Mouse (Mus musculus) megakaryocyte, embryonic 14.5 days (primary cell): Measurements from ENCODE around the gene Speg. TPM values are rescaled to one million over a fixed set of nuclear protein-coding genes. Genes with fewer than 3 reads are reported as not detected.

Source experiments
- H3K27me3 ChIP-seq: replicated peaks from 2 replicates; pipeline ENCODE3; 2012; ENCODE audit warnings: inconsistent platforms
- H3K36me3 ChIP-seq: replicated peaks from 2 replicates; pipeline ENCODE3; 2012; ENCODE audit warnings: low read length, inconsistent platforms, mixed read lengths
- H3K4me1 ChIP-seq: 2 replicates; pipeline ENCODE4 v1.6.1; 2012; ENCODE audit warnings: inconsistent platforms
- H3K4me3 ChIP-seq: replicated peaks from 2 replicates; pipeline ENCODE3; 2012; ENCODE audit warnings: moderate library complexity, mild to moderate bottlenecking, inconsistent platforms
- H3K9me3 ChIP-seq: 2 replicates; pipeline ENCODE4 v1.6.1; 2012; ENCODE audit warnings: inconsistent platforms
- FLI1 ChIP-seq: IDR thresholded peaks from 2 replicates; pipeline ENCODE4 v1.6.1; 2012; ENCODE audit warnings: low read length, inconsistent platforms, mixed read lengths
- GATA1 ChIP-seq: IDR thresholded peaks from 3 replicates; pipeline ENCODE4 v1.6.1; 2012; ENCODE audit warnings: mixed read lengths, low read length, inconsistent platforms, borderline replicate concordance
- polyA plus RNA-seq: library from polyadenylated mRNA; stranded (reverse); fragments of >175 nt; gene quantifications from 2 replicates; pipeline ENCODE4 v1.2.3, GENCODE M21; 2012; ENCODE audit warnings: low replicate concordance; ENCODE audit not compliant: insufficient read depth

Gene Speg
- polyA plus RNA-seq, 1 experiment = 48.7 TPM

DNA sequence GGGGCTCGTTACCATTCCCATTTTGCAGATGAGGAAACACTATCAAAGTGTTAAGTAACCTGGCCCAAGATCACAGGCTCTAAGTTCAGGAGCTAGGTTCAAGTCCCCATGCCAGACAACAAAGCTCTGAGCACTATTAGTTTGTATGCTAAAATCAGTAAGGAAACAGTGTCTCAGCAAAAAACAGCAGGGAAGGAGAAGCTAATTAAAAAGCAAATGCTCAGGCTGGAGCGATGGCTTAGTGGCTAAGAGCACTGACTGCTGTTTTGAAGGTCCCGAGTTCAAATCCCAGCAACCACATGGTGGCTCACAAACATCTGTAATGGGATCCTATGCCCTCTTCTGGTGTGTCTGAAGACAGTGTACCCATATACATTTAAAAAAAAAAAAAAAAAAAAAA is 37.1 kb downstream of the Speg start:
- TF ChIP-seq FLI1 (no peak), GATA1 (no peak)
- no peaks in the 10 kb centered on the region for H3K9me3 ChIP-seq
- H3K36me3 ChIP-seq = no peaks in the 10 kb centered on the region
- H3K4me1 ChIP-seq = peaks cover 5% of the 10 kb centered on the region; the same call in 1 of the 2 replicates
- peaks cover 80% of the 10 kb centered on the region for H3K27me3 ChIP-seq
- H3K4me3 ChIP-seq = no peak overlapping the region

DNA sequence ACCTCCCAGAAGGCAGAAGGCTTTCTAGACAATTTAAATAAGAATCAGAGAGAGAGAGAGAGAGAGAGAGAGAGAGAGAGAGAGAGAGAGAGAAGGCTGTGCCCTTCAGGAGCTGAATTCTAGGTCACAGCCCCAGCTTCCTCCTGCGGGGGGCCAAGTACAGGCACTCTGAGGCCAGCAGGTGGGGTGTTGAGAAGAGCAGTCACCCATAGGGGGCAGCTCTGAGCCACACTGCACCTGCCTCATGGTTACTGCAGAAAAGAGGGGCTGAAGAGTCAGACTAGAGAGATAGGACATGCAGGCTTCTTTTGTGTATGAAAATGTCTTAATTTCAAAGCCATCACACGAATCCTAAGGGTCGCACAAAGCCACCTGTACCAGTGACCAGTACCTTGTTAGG is 38.7 kb downstream of the Speg start:
- Histone ChIP-seq H3K4me3 (no peak overlapping the region), H3K9me3 (no peaks in the 10 kb centered on the region), H3K27me3 (peaks cover 83% of the 10 kb centered on the region), H3K36me3 (no peaks in the 10 kb centered on the region), H3K4me1 (peaks cover 5% of the 10 kb centered on the region; the same call in 1 of the 2 replicates)
- TF ChIP-seq GATA1 = no peak
- no peak for TF ChIP-seq FLI1

DNA sequence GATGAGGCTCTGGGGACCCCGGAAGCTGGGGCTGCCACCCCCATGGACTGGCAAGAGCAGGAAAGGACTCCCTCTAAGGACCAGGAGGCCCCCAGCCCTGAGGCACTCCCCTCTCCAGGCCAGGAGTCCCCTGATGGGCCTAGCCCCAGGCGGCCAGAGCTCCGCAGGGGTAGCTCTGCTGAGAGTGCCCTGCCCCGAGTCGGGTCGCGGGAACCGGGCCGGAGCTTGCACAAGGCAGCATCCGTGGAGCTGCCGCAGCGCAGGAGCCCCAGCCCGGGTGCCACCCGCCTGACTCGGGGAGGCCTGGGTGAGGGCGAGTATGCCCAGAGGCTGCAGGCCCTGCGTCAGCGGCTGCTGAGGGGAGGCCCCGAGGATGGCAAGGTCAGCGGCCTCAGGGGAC is 46.7 kb downstream of the Speg start:
- Histone ChIP-seq H3K27me3 (peaks cover 85% of the 10 kb centered on the region), H3K36me3 (no peaks in the 10 kb centered on the region), H3K4me1 (peaks cover 18% of the 10 kb centered on the region), H3K9me3 (no peaks in the 10 kb centered on the region), H3K4me3 (no peak overlapping the region)
- TF ChIP-seq FLI1 (no peak), GATA1 (no peak)

DNA sequence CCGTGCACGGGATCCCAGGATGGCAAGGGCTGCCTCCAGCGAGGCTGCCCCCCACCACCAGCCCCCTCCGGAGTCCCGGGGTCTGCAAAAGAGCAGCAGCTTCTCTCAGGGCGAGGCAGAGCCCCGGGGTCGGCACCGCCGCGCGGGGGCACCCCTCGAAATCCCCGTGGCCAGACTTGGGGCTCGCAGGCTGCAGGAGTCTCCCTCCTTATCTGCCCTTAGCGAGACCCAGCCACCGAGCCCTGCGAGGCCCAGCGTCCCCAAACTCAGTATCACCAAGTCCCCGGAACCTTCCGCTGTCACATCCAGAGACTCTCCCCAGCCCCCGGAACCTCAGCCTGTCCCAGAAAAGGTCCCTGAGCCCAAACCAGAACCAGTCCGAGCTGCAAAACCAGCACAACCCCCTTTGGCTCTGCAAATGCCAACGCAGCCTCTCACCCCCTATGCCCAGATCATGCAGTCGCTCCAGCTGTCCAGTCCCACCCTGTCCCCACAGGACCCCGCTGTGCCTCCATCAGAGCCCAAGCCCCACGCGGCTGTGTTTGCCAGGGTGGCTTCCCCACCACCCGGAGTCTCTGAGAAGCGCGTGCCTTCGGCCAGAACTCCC is 47.2 kb downstream of the Speg start:
- TF ChIP-seq GATA1 (no peak), FLI1 (no peak)
- Histone ChIP-seq H3K9me3 (no peaks in the 10 kb centered on the region), H3K36me3 (no peaks in the 10 kb centered on the region), H3K27me3 (peaks cover 87% of the 10 kb centered on the region), H3K4me1 (peaks cover 23% of the 10 kb centered on the region), H3K4me3 (no peak overlapping the region)

DNA sequence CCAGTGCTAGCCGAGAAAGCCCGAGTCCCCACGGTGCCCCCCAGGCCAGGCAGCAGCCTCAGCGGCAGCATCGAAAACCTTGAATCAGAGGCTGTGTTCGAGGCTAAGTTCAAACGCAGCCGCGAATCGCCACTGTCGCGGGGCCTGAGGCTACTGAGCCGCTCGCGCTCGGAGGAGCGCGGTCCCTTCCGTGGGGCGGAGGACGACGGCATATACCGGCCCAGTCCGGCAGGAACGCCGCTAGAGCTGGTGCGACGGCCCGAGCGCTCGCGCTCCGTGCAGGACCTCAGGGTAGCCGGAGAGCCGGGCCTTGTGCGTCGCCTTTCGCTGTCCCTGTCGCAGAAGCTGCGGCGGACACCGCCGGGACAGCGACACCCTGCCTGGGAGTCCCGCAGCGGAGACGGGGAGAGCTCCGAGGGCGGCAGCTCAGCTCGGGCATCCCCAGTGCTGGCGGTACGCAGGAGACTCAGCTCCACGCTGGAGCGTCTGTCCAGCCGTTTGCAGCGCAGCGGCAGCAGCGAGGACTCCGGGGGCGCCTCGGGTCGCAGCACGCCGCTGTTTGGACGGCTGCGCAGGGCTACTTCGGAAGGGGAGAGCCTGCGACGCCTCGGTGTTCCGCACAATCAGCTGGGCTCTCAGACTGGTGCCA is 47.9 kb downstream of the Speg start:
- H3K4me3 ChIP-seq = peak overlapping the region; percentile 28
- H3K36me3 ChIP-seq = no peaks in the 10 kb centered on the region
- H3K9me3 ChIP-seq = no peaks in the 10 kb centered on the region
- H3K27me3 ChIP-seq = peaks cover 87% of the 10 kb centered on the region
- H3K4me1 ChIP-seq = peaks cover 26% of the 10 kb centered on the region
- TF ChIP-seq FLI1 (no peak), GATA1 (no peak)

DNA sequence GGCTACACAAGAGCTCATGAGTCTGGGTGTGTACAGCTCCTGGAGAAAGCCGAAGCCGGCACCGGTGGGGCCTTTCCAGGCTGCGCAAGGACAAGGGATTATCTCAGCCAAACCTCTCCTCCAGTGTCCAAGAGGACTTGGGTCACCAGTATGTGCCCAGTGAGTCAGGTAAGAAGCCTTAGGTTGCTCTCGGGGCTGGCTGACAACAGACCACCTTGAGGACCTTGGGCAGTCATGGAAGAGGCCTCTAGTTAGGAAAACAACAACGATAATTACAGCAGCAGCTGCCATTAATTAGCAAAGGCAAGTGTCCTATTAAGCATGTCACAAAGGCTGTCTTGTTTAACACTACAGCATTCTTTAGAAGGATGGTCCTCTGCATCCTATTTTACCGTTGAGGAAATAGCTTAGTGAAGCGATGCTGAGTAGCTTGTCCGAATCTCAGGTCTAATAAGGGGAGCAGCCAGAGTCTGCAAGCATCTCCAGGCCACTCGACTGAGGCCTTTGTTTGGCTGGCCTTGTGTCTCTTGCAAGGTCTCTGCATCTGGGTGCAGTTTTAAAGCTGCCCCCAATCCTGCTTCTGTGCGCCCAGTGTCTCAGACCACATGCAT is 48.8 kb downstream of the Speg start:
- Histone ChIP-seq H3K4me1 (peaks cover 26% of the 10 kb centered on the region), H3K4me3 (no peak overlapping the region), H3K27me3 (peaks cover 85% of the 10 kb centered on the region), H3K9me3 (no peaks in the 10 kb centered on the region), H3K36me3 (no peaks in the 10 kb centered on the region)
- no peak for TF ChIP-seq FLI1
- TF ChIP-seq GATA1 = no peak

DNA sequence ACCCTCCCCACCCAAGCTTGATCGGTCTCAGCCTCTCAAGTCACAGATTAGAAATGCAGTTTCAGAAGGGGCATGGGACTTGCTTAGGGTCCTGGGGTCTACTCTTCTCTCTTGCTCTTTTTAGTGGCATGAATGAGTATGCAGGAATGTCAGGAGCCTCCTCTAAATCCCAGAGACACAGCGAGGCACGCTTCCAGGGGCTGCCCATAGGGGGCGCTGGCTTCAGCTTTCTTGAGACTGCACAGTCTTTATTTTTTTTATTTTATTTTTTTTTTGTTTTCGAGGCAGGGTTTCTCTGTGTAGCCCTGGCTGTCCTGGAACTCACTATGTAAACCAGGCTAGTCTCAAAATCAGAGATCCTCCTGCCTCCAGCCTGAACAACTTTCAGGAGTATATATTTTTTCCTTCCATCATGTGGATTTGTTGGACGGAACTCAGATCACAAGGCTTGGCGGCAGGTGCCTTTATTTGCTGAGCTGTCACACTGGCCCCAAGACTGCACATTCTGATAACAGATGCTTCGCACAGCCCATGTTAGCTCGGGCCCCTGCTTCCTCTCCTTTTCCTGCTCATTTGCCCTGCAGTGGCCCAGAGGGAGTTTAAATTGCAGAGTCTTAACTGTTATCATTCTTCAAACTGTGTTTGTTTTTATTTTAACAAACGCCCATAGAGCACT is 50.8 kb downstream of the Speg start:
- Histone ChIP-seq H3K9me3 (no peaks in the 10 kb centered on the region), H3K4me3 (no peak overlapping the region), H3K27me3 (peaks cover 94% of the 10 kb centered on the region), H3K36me3 (no peaks in the 10 kb centered on the region), H3K4me1 (peaks cover 26% of the 10 kb centered on the region)
- TF ChIP-seq GATA1 = no peak
- no peak for TF ChIP-seq FLI1

DNA sequence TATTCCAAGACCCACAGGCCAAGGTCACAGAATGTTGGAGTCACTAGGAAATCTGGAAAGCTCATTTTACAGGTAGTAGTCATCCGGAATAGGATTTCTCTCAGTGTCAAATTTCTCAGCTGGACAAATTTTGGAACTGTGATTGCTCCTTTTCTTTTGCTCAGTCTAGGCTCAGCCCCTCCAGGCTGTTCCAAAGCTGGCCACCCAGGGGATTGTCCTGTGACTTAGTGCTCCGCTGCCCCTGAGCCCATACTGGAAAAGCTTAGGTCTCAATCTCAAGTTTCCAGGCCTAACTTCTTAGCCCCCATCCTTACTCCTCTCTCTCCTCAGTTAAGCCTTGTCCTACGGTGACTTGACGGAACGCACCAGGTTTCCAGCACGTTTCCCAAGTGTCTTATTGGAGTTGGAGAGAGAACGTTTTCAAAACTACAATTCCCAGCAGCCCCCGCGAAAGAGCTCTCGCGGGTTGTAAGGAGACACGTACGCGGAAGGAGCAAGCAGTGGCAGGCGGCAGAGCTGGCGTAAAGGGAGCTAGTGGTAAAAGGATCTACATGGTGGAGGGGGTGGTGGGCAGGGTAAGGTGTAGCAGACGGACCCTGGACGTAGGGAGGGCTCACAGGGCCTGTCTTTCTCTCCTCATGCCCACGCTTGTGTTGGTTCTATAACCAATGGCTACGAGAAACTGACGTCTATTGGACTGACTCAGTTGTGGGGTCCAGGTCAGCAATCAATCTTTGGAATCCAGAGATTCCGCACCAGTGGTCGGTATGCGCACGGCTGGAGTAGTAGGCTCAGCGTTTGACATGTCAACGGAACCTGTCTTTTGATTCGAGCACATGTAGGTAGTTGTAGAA is 60.6 kb downstream of the Speg start, which contains the start of gene Gmppa:
Gmppa (plus strand) TSS at position 456 of the 854 bp plus-strand sequence.
- no peak for TF ChIP-seq GATA1
- no peak for TF ChIP-seq FLI1
- Histone ChIP-seq H3K27me3 (peaks cover 39% of the 10 kb centered on the region), H3K9me3 (no peaks in the 10 kb centered on the region), H3K4me3 (peak within 1 kb of the TSS; percentile 99), H3K4me1 (peaks cover 25% of the 10 kb centered on the region), H3K36me3 (peaks cover 38% of the 10 kb centered on the region)

DNA sequence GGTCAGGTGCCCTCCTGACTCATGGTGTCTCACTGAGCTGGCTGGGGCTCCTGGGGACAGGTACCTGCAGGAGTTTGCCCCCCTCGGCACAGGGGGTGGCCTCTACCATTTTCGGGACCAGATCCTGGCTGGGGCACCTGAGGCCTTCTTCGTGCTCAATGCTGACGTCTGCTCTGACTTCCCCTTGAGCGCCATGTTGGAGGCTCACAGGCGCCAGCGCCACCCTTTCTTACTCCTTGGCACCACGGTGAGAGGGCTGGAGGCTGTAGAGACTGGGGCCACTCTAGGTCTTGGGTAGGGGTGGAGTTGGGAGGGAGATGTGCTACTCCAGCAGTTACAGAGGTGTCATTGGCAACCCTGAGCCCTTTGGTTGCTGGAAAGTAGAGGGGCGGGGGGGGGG is 63.7 kb downstream of the Speg start:
- TF ChIP-seq FLI1 = no peak
- no peak for TF ChIP-seq GATA1
- no peak overlapping the region for H3K4me3 ChIP-seq
- H3K27me3 ChIP-seq = peaks cover 9% of the 10 kb centered on the region
- peaks cover 25% of the 10 kb centered on the region for H3K4me1 ChIP-seq
- H3K36me3 ChIP-seq = peaks cover 69% of the 10 kb centered on the region
- H3K9me3 ChIP-seq = no peaks in the 10 kb centered on the region
